In genomic region chr6:127887511-127888421, GRCm38 (mm10) we compare ENCODE assay signal across 9 mouse cellular contexts. TPM values are rescaled to one million over a fixed set of nuclear protein-coding genes. Genes with fewer than 3 reads are reported as not detected.
DNase-seq lines count a peak whose midpoint lies in the region; ATAC-seq and TF ChIP-seq lines count a peak whose summit lies in the region.
"Had no signal": no experiment of that assay in that cellular context is flagged by ENCODE, and none has a peak within 500 bp of the region (broad histone marks: within the 10 kb centered on the region; RNA-seq: fewer than 3 reads in every experiment).

Gene Tspan11 (plus strand): TSS chr6:127887589.

- peaks cover 3% of the 10 kb centered on the region; the same call in 1 of the 2 replicates for H3K27me3 ChIP-seq in kidney, embryonic 15.5 days
- 0 out of 2 replicates have a peak, but pooled peaks cover 8% of the 10 kb centered on the region for H3K27me3 ChIP-seq in intestine, postnatal 0 days (replicated peaks; ENCODE audit: control insufficient read depth, insufficient read depth, low read length)
- no peaks in the 10 kb centered on the region for H3K27me3 ChIP-seq in lung, postnatal 0 days (replicated peaks; ENCODE audit: insufficient read depth, low read length)

- TF ChIP-seq EP300 in lung, postnatal 0 days (IDR thresholded peaks at IDR 0.05), result no peak

- peak within 1 kb of the TSS; percentile 98 for H3K4me2 ChIP-seq in kidney, embryonic 15.5 days
- H3K4me2 ChIP-seq in intestine, postnatal 0 days (replicated peaks; ENCODE audit: low read depth), result peak within 1 kb of the TSS; percentile 63
- H3K4me2 ChIP-seq in lung, postnatal 0 days (replicated peaks; ENCODE audit: low read depth, low read length), result peak within 1 kb of the TSS; percentile 61

- TF ChIP-seq CTCF in intestine, postnatal 0 days (IDR thresholded peaks at IDR 0.05; ENCODE audit: low read depth), result no peak
- TF ChIP-seq CTCF in lung, postnatal 0 days (IDR thresholded peaks at IDR 0.05), result no peak

- H3K4me1 ChIP-seq in kidney, embryonic 15.5 days, result peaks cover 31% of the 10 kb centered on the region
- no peaks in the 10 kb centered on the region for H3K4me1 ChIP-seq in brown adipose tissue, adult 24 weeks (ENCODE audit: control insufficient read depth, insufficient read depth, insufficient read length, low read length)
- no peaks in the 10 kb centered on the region for H3K4me1 ChIP-seq in intestine, postnatal 0 days (replicated peaks; ENCODE audit: control insufficient read depth, insufficient read depth, low read length)
- H3K4me1 ChIP-seq in lung, postnatal 0 days (ENCODE audit: insufficient read depth, low read depth, low read length), result peaks cover 3% of the 10 kb centered on the region; the same call in 1 of the 2 replicates

- H3K36me3 ChIP-seq in kidney, embryonic 15.5 days, result no peaks in the 10 kb centered on the region
- H3K36me3 ChIP-seq in intestine, postnatal 0 days (ENCODE audit: control insufficient read depth, insufficient read depth), result no peaks in the 10 kb centered on the region
- no peaks in the 10 kb centered on the region for H3K36me3 ChIP-seq in lung, postnatal 0 days (ENCODE audit: insufficient read depth, low read length)

- H3K9ac ChIP-seq in kidney, embryonic 15.5 days, result peak within 1 kb of the TSS; percentile 59
- H3K9ac ChIP-seq in intestine, postnatal 0 days (ENCODE audit: low read depth, low read length), result no peak within 1 kb of the TSS; the same call in 1 of the 2 replicates
- peak within 1 kb of the TSS; percentile 48 for H3K9ac ChIP-seq in lung, postnatal 0 days (replicated peaks; ENCODE audit: low read depth)

- H3K4me3 ChIP-seq in kidney, embryonic 15.5 days (replicated peaks), result peak within 1 kb of the TSS; percentile 55
- H3K4me3 ChIP-seq in brown adipose tissue, adult 24 weeks (ENCODE audit: insufficient read depth, low read depth, low read length), result peak within 1 kb of the TSS; percentile 51
- H3K4me3 ChIP-seq in intestine, postnatal 0 days (ENCODE audit: low read depth, low read length), result peak within 1 kb of the TSS; percentile 35
- H3K4me3 ChIP-seq in lung, postnatal 0 days (ENCODE audit: low read depth, low read length), result peak within 1 kb of the TSS; percentile 45

- DNase-seq in kidney, adult 8-10 months, result no peak
- peak; percentile 94 for DNase-seq in heart, adult 11 months
- DNase-seq in lung, postnatal 0 days (ENCODE audit: low spot score), result peak; percentile 55
- DNase-seq in right cerebral cortex, postnatal 4 days, result peak; percentile 74

- peak; percentile 45 for ATAC-seq in kidney, embryonic 15.5 days (replicated peaks; ENCODE audit: low FRiP score)
- no peak for ATAC-seq in intestine, postnatal 0 days
- peak; percentile 59 for ATAC-seq in lung, postnatal 0 days
- ATAC-seq in monocyte, adult 5-6 weeks (replicated peaks; ENCODE audit: insufficient number of reproducible peaks, low FRiP score, low TSS enrichment, poor library complexity, severe bottlenecking), result no peak

- H3K27ac ChIP-seq in kidney, embryonic 15.5 days, result peak within 1 kb of the TSS; percentile 37; the same call in 1 of the 2 replicates
- H3K27ac ChIP-seq in brown adipose tissue, adult 24 weeks (replicated peaks; ENCODE audit: low read depth, low read length), result no peak within 1 kb of the TSS
- no peak within 1 kb of the TSS for H3K27ac ChIP-seq in intestine, postnatal 0 days (ENCODE audit: low read depth, low read length)
- peak within 1 kb of the TSS; percentile 71 for H3K27ac ChIP-seq in lung, postnatal 0 days (ENCODE audit: low read length)

- no peaks in the 10 kb centered on the region for H3K9me3 ChIP-seq in kidney, embryonic 15.5 days (replicated peaks)
- H3K9me3 ChIP-seq in intestine, postnatal 0 days (ENCODE audit: control insufficient read depth), result no peaks in the 10 kb centered on the region
- H3K9me3 ChIP-seq in lung, postnatal 0 days (ENCODE audit: low read length), result no peaks in the 10 kb centered on the region

- 2% methylated on average over 36 of the region's 36 CpGs for WGBS in kidney, embryonic 15.5 days
- 6% methylated on average over 36 of the region's 36 CpGs for WGBS in intestine, postnatal 0 days
- 5% methylated on average over 36 of the region's 36 CpGs for WGBS in lung, postnatal 0 days

RNA-seq across cellular contexts. Expression of gene Tspan11, which starts in this region (rescaled TPM):
- 7.5 and 7.6 TPM in 2 replicates for polyA plus RNA-seq in kidney, embryonic 15.5 days (2015; fragmentation: Nextera tagmentation; extraction: Ambion mirVana)
- 0.48 TPM in 1 of 2 replicates, not detected in the other for polyA plus RNA-seq in brown adipose tissue, adult 24 weeks (2012; ENCODE audit: insufficient read depth, insufficient read length, missing spikeins)
- 2.7 and 3.8 TPM in 2 replicates for polyA plus RNA-seq in intestine, postnatal 0 days (2015; fragmentation: Nextera tagmentation; extraction: Ambion mirVana)
- 45.0 and 64.3 TPM in 2 replicates for polyA plus RNA-seq in lung, postnatal 0 days (2015; fragmentation: Nextera tagmentation; extraction: Ambion mirVana)
- total RNA-seq in monocyte, adult 5-6 weeks (2017), result not detected in 3 replicates
- total RNA-seq: MEL had no signal

Comparison
In these comparisons a context has a peak if more than half of its experiments do, and no peak if none do; other contexts are left out.
1. ATAC-seq: peak in kidney, embryonic 15.5 days (single experiment) and lung, postnatal 0 days (single experiment); none in intestine, postnatal 0 days (single experiment) and monocyte, adult 5-6 weeks (single experiment).
2. H3K27ac ChIP-seq: peak in kidney, embryonic 15.5 days (single experiment) and lung, postnatal 0 days (single experiment); none in brown adipose tissue, adult 24 weeks (single experiment) and intestine, postnatal 0 days (single experiment).
3. DNase-seq: peak in heart, adult 11 months (single experiment), lung, postnatal 0 days (single experiment) and right cerebral cortex, postnatal 4 days (single experiment); none in kidney, adult 8-10 months (0 of 2).
4. Peak in every context shown above with its lines, with median percentiles within 50 percentile points of each other: H3K4me2 ChIP-seq and H3K4me3 ChIP-seq.